Mouse (Mus musculus) large intestine, adult 2 months (tissue): ENCODE measurements around the gene Ptpn13. TPM values are rescaled to one million over a fixed set of nuclear protein-coding genes. Genes with fewer than 3 reads are reported as not detected.

ENCODE experiments used
- DNase-seq: peaks from one replicate; pipeline ENCODE4 v3.0.0-alpha.2; 2012; ENCODE audit warnings: low read depth, low spot score
- WGBS: fragments of 180-500 bp; shearing (Covaris S2); methylation state at CpG from one replicate; pipeline ENCODE4 v1.1.7; 2018; 5-methylcytosine and 5-hydroxymethylcytosine counted together
- polyA plus RNA-seq: library from polyadenylated mRNA; depleted of rRNA; stranded (reverse); fragments of >200 nt; gene quantifications from 2 replicates; pipeline ENCODE4 v1.2.3, GENCODE M21; 2012

The Ptpn13 gene
- polyA plus RNA-seq, 1 experiment, result 1.4 TPM

- WGBS, result 95% methylated on average over 16 of the region's 16 CpGs
- no peak for DNase-seq
Observed at GRCm38 (mm10) chr5:103554769-103555168, 129.8 kb downstream of the Ptpn13 start.

- 88% methylated on average over 9 of the region's 9 CpGs for WGBS
- DNase-seq, result no peak
Observed at GRCm38 (mm10) chr5:103560546-103560945, 135.6 kb downstream of the Ptpn13 start.

GRCm38 (mm10) chr5:103568034-103568433 is 143.0 kb downstream of the Ptpn13 start:
- 43% methylated on average over 4 of the region's 4 CpGs for WGBS

GRCm38 (mm10) chr5:103569446-103569845 is 144.5 kb downstream of the Ptpn13 start:
- DNase-seq, result no peak
- WGBS, result 93% methylated on average over 9 of the region's 9 CpGs

More at GRCm38 (mm10) chr5:103568034-103568433, 143.0 kb downstream of the Ptpn13 start:
- DNase-seq, result peak; percentile 27

DNA sequence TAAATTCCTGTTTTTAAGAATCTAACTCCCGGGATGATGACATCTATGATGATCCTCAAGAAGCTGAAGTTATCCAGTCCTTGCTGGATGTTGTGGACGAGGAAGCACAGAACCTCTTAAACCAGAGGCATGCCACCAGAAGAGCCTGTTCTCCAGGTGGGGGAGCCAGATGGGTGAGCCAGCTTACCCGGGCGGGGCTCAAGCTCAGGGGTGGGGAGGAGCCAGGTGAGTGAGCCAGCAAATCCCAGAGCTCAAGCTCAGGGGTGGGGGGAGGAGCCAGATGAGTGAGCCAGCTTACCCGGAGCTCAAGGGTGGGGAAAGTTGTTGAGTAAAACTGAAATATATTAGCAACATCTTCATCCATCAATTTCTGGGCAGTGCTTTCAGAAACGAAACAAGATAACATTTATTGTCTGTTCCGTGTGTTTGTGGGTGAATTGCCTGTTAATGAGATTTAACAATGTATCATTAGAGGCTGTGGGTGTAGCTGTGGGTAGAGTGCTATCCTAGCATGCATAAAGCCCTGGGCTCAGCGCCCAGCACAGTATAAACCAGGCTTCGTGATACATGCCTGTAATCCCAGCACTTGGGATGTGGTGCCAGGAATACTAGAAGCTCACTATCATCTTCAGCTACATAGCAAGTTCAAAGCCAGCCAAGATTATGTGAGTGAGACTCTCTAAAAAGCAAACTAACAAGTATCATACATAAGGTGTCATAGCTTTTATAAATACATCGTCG is 154.9 kb downstream of the Ptpn13 start:
- WGBS, result 38% methylated on average over 11 of the region's 11 CpGs
- DNase-seq, result peak; percentile 53

GRCm38 (mm10) chr5:103587219-103587618 is 162.2 kb downstream of the Ptpn13 start:
- 80% methylated on average over 7 of the region's 7 CpGs for WGBS
- DNase-seq, result no peak

GRCm38 (mm10) chr5:103591846-103592245 is 166.9 kb downstream of the Ptpn13 start:
- WGBS, result 54% methylated on average over 7 of the region's 7 CpGs
- no peak for DNase-seq

GRCm38 (mm10) chr5:103592706-103593105 is 167.7 kb downstream of the Ptpn13 start:
- 20% methylated on average over 8 of the region's 8 CpGs for WGBS
- DNase-seq, result no peak

DNA sequence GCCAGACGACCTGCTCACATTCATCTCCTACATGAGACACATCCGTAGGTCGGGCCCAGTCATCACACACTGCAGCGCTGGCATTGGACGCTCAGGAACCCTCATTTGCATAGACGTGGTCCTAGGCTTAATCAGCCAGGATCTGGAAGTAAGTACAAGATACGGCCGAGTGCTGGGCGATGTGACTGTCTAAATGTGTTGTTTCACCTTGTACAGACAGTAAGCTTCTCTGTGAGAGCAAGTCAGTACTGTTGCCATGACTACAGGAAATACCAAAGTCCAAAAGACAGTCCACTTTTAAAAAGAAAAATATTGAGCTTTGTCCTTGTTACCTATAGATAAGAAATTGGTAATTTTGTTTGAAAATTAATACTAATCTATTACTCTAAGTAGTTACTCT is 168.6 kb downstream of the Ptpn13 start:
- no peak for DNase-seq
- 86% methylated on average over 9 of the region's 9 CpGs for WGBS

DNA sequence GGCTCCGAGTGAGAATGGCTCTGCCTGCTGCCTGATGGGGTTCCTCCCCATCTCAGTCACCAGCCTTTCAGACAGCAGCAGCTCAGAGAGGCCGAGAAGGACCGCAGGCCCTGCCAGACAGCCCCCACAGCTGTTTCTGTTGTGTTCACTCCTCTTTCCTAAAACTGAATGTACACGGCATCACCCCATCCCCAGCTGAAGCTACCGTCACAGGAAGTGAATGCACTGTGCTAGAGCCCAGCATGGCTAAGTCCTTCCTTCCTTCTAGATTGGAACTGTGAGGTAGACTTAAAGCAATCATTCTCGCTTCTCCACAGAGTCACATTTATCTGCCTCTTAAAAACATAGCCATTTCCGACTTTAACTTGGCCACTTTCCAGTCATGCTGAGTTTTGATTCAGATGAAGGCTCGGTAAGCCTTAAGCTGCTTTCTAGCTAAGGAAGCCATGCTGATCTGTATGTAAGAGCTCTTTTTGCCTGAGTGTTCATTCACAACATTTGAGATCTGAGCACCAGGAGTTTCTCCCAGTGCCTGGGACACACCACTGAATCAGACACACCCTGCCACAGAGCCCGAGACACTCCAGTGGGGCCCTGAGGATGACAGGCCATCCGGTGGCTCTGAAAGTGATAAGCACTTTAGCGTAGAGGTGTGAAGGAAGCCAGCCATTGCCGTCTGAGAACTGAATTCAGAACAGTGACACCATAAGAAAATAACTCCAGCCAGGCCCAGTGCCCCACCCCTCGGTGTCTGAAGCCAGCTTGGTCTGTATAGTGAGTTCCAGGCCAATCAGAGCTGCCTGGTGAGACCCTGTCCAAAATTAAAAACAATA is 170.6 kb downstream of the Ptpn13 start:
- 64% methylated on average over 13 of the region's 13 CpGs for WGBS
- no peak for DNase-seq

GRCm38 (mm10) chr5:103596467-103597146 is 171.6 kb downstream of the Ptpn13 start:
- WGBS, result 88% methylated on average over 14 of the region's 14 CpGs

GRCm38 (mm10) chr5:103597604-103598003 is 172.6 kb downstream of the Ptpn13 start:
- no peak for DNase-seq
- WGBS, result 73% methylated on average over 6 of the region's 6 CpGs

More at GRCm38 (mm10) chr5:103596467-103597146, 171.6 kb downstream of the Ptpn13 start:
- DNase-seq, result no peak

DNA sequence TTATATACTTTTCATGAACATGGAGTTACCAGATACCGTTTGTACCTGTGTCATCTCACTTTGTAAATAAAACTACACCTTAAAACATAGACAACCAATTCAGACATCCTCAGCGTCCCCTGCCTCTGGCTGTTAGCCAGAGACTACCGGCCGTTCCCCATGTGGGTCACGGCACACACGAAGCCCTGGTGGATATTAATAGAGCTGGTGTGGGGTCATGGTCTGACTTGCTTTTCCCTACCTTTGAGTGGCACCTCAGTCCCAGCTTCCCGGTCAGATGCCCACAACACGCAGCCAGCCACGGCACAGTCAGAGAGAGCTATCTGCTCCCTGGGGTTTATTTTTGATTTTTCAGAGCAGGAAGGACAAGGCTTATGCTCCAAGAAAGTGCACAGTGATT is 173.3 kb downstream of the Ptpn13 start:
- 77% methylated on average over 9 of the region's 9 CpGs for whole genome bisulfite sequencing

GRCm38 (mm10) chr5:103598881-103599280 is 173.9 kb downstream of the Ptpn13 start:
- WGBS, result 60% methylated on average over 5 of the region's 5 CpGs
- DNase-seq, result no peak

More for the DNA sequence above, 173.3 kb downstream of the Ptpn13 start:
- DNase-seq, result no peak

GRCm38 (mm10) chr5:103603115-103603893 is 178.3 kb downstream of the Ptpn13 start:
- DNase-seq, result no peak
- WGBS, result 79% methylated on average over 11 of the region's 11 CpGs

DNA sequence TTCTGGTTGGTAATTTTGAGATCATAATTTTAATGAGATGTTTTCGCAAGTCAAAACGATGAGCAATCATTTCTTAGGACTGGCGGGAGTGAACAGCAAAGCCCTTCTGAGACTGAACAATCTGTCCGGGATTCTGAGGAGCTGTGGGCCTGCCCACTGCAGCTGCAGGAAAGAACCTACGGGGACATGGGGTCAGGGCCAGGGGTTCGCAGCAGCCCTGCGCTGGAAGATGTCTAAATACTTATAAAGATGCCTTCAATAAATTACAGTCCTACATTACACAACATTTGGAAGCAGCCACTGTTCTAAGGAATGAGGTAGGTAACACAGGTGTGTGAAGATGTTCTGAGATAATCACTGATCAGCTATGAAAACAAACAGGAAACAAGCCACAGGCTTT is 180.7 kb downstream of the Ptpn13 start:
- 72% methylated on average over 7 of the region's 7 CpGs for WGBS
- DNase-seq, result no peak

DNA sequence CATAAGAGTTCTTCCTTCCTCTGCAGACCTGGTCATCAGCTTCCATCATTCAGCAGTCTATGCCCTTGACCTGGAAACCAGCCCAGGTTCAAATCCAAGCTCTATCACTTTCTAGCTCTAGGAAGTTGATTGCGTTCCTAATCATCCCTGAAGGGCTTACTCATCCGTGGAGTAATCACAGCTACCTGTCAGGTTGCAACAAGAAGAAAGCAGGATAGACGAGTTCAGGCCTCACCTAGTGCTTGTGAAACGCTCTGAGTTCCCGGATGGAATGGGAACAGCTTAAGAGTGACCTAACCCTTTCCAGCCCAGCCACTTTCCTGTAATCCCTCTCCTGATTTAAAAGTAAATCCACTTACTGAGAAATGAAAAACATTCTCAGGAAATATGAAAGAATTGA is 185.2 kb downstream of the Ptpn13 start:
- 48% methylated on average over 5 of the region's 5 CpGs for WGBS
- no peak for DNase-seq

- 80% methylated on average over 10 of the region's 10 CpGs for WGBS
- DNase-seq, result no peak
Observed at GRCm38 (mm10) chr5:103610856-103611472, 186.0 kb downstream of the Ptpn13 start.

DNA sequence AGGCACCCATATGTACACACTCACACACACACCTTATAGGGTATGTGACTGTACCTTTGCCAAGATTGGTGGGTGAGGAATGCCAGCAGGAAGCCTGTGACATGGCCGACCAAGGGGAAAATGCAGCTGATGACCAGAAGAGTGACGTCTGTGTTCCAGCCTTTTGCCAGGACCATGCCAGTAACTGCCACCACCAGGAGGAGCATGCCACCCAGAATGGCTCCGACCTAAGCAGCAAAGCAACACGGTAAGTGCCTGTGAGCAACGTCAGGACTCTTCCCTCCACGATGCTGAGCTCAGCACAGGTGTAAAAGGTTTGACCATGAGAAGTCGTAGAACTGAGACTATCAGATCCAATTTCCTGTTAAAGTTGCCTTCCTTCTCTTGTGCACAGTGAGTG is 187.3 kb downstream of the Ptpn13 start:
- DNase-seq, result no peak
- 77% methylated on average over 7 of the region's 7 CpGs for whole genome bisulfite sequencing
